Mouse (Mus musculus) spleen, adult 2 months (tissue): Measurements from ENCODE around the gene 1700088E04Rik. TPM values are rescaled to one million over a fixed set of nuclear protein-coding genes. Genes with fewer than 3 reads are reported as not detected.
A peak's percentile ranks its signal among the peaks of the same experiment; 100 is the strongest.

ENCODE experiments used
- DNase-seq, 2 experiments: peaks; one replicate each; pipeline versions ENCODE4 v3.0.0 to v3.0.0-alpha.2; 2012 to 2021; ENCODE audit warnings: low spot score in 2 of 2, low read depth in 1 of 2
- H3K27ac ChIP-seq: fragments of 200-500 bp; 2 replicates; pipeline ENCODE4 v1.5.1; 2012; ENCODE audit warnings: low read length, inconsistent platforms; ENCODE audit not compliant: insufficient read depth
- H3K27me3 ChIP-seq: fragments of 200-500 bp; 2 replicates; pipeline ENCODE4 v1.6.1; 2012; ENCODE audit warnings: mild to moderate bottlenecking, moderate library complexity, low read length, inconsistent platforms; ENCODE audit not compliant: control insufficient read depth, insufficient read depth
- H3K36me3 ChIP-seq: fragments of 200-500 bp; 2 replicates; pipeline ENCODE4 v1.6.1; 2012; ENCODE audit warnings: mild to moderate bottlenecking, low read length, inconsistent platforms; ENCODE audit not compliant: control insufficient read depth, insufficient read depth
- H3K4me1 ChIP-seq: fragments of 200-500 bp; 2 replicates; pipeline ENCODE4 v1.6.1; 2011; ENCODE audit warnings: inconsistent platforms; ENCODE audit not compliant: control insufficient read depth, insufficient read depth, insufficient read length
- H3K4me3 ChIP-seq: fragments of 200-500 bp; 2 replicates; pipeline ENCODE4 v1.5.1; 2011; ENCODE audit warnings: mild to moderate bottlenecking, inconsistent platforms; ENCODE audit not compliant: insufficient read depth, insufficient read length; ENCODE audit errors: extremely low read depth
- CTCF ChIP-seq: fragments of 200-500 bp; IDR thresholded peaks from 2 replicates; pipeline ENCODE4 v1.5.1; 2011; ENCODE audit warnings: mild to moderate bottlenecking, inconsistent platforms; ENCODE audit not compliant: insufficient read depth, insufficient read length, insufficient replicate concordance; ENCODE audit errors: extremely low read depth
- POLR2A ChIP-seq: fragments of 200-500 bp; IDR thresholded peaks from 2 replicates; pipeline ENCODE4 v1.6.1; 2011; ENCODE audit warnings: low read depth, low read length, inconsistent platforms
- WGBS: fragments of 180-500 bp; shearing (Covaris S2); methylation state at CpG from one replicate; pipeline ENCODE4 v1.1.7; 2018; 5-methylcytosine and 5-hydroxymethylcytosine counted together
- polyA plus RNA-seq: library from polyadenylated mRNA; depleted of rRNA; stranded (reverse); fragments of >200 nt; gene quantifications from 2 replicates; pipeline ENCODE4 v1.2.3, GENCODE M21; 2012

1700088E04Rik gene
- polyA plus RNA-seq, 1 experiment = 0.53 TPM

- Histone ChIP-seq H3K27me3 (peaks cover 14% of the 10 kb centered on the region), H3K27ac (no peak overlapping the region), H3K4me1 (no peaks in the 10 kb centered on the region), H3K4me3 (no peak overlapping the region), H3K36me3 (no peaks in the 10 kb centered on the region)
- DNase-seq = no peak
- TF ChIP-seq POLR2A = no peak
- TF ChIP-seq CTCF = no peak
- 49% methylated on average over 14 of the region's 14 CpGs for whole genome bisulfite sequencing
Observed at GRCm38 (mm10) chr15:79162822-79163221, 21.8 kb upstream of the 1700088E04Rik start.

DNA sequence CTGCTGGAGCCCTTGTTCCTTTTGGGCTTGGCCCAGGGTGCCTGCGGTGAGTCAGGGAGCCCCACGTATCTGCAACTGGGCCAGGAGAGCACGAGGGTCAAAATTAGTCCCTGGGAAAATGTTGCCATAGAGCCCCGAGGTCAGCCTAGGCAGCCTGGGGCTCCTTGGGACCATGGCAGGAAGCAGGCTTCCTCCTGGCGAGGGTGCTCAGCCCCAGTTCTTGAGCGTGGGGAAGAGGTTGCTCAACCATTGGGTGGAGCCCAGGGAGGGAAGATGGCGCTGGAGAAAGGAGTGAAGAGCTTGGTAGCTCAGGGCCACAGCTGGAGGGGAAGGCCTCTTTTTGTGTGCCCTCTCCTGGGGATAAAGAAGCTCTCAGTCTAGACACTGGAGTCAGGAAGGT lies 21.2 kb upstream of the 1700088E04Rik start:
- Histone ChIP-seq H3K27ac (no peak overlapping the region), H3K27me3 (peaks cover 14% of the 10 kb centered on the region), H3K4me1 (no peaks in the 10 kb centered on the region), H3K36me3 (no peaks in the 10 kb centered on the region), H3K4me3 (no peak overlapping the region)
- TF ChIP-seq CTCF (no peak), POLR2A (no peak)
- WGBS = 44% methylated on average over 7 of the region's 7 CpGs
- no peak for DNase-seq

- Histone ChIP-seq H3K36me3 (peaks cover 10% of the 10 kb centered on the region), H3K27me3 (no peaks in the 10 kb centered on the region), H3K27ac (no peak overlapping the region), H3K4me1 (no peaks in the 10 kb centered on the region), H3K4me3 (no peak overlapping the region)
- WGBS = 39% methylated on average over 3 of the region's 3 CpGs
- no peak for TF ChIP-seq POLR2A
- no peak for TF ChIP-seq CTCF
- DNase-seq = no peak
Observed at GRCm38 (mm10) chr15:79155572-79155971, 14.5 kb upstream of the 1700088E04Rik start.

DNA sequence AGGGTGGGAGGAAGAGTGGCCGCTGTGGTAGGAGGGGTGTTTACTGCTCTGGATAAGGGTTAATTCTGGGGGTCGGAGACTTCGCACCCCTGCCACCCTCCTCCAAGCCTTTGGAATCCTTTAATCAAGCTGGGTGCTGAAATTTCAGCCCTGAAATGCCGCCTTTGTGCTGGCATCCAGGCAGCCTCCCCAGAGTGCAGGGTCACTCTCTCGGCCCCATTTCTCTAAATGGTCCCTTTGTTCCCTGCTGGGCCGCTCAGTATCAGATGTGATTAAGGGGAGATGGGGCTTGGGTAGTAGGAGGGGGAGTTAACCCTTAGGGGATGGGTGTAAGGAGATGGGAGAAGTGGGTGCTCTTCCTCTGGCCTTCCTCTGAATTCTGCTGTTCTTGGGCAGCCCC lies 11.7 kb upstream of the 1700088E04Rik start:
- peaks cover 13% of the 10 kb centered on the region for H3K36me3 ChIP-seq
- no peak for DNase-seq
- WGBS = 91% methylated on average over 6 of the region's 6 CpGs
- no peak overlapping the region for H3K4me3 ChIP-seq
- TF ChIP-seq POLR2A (no peak), CTCF (no peak)
- no peaks in the 10 kb centered on the region for H3K4me1 ChIP-seq
- H3K27ac ChIP-seq = no peak overlapping the region
- no peaks in the 10 kb centered on the region for H3K27me3 ChIP-seq

DNA sequence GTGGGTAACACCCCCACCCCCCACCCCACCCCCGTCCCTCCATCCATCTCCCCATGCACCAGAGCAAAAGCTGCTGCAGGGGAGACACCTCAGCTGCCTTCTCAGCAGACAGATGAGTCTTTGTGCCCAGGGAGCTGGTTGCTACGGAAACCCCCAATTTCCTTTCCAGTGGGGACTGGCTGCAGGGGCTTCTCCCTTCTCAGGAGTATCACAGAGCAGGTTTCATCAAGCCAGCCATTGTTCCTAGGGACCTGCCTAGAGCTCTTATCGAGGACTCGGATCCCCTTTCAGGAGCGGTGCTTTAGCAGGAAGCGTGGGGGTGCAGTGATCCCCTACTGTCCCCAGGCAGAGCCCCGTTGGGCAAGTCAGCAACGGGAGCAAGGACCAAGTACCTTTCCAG lies 10.8 kb upstream of the 1700088E04Rik start:
- no peak for DNase-seq
- 95% methylated on average over 8 of the region's 8 CpGs for WGBS
- no peaks in the 10 kb centered on the region for H3K27me3 ChIP-seq
- no peaks in the 10 kb centered on the region for H3K4me1 ChIP-seq
- TF ChIP-seq POLR2A = no peak
- TF ChIP-seq CTCF = no peak
- no peak overlapping the region for H3K27ac ChIP-seq
- peaks cover 17% of the 10 kb centered on the region for H3K36me3 ChIP-seq
- no peak overlapping the region for H3K4me3 ChIP-seq

DNA sequence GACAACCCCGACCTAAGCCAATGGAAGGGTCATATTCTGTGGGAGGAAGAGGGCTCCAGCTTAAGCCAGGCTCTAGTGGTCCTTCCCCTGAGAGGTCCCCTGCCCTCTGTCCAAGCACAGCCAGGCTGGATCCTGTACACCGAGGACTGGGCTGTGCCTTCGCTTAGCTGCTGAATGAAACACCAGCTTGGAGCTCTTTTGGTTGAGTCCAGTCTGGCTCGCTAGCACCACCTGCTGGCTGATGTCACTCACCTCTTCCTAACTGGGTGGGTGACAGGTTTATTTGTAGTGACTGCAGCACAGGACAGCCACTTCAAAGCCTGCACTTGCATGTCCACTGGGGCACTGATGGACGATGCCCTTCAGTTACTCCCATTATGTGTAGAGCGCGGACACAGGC lies 7.5 kb upstream of the 1700088E04Rik start:
- TF ChIP-seq CTCF = peak; percentile 76; the same call in 1 of the 2 replicates
- TF ChIP-seq POLR2A = no peak
- H3K36me3 ChIP-seq = peaks cover 30% of the 10 kb centered on the region

GRCm38 (mm10) chr15:79145522-79145921 lies 4.5 kb upstream of the 1700088E04Rik start:
- WGBS = 89% methylated on average over 7 of the region's 7 CpGs
- TF ChIP-seq CTCF (no peak), POLR2A (no peak)
- no peak overlapping the region for H3K27ac ChIP-seq
- no peak for DNase-seq
- peaks cover 20% of the 10 kb centered on the region for H3K36me3 ChIP-seq
- no peaks in the 10 kb centered on the region for H3K4me1 ChIP-seq
- no peaks in the 10 kb centered on the region for H3K27me3 ChIP-seq
- no peak overlapping the region for H3K4me3 ChIP-seq

More for the DNA sequence above, 7.5 kb upstream of the 1700088E04Rik start:
- Histone ChIP-seq H3K4me1 (no peaks in the 10 kb centered on the region), H3K4me3 (no peak overlapping the region), H3K27me3 (no peaks in the 10 kb centered on the region), H3K27ac (no peak overlapping the region)
- peak; percentile 45 to 62 for DNase-seq
- WGBS = 68% methylated on average over 7 of the region's 7 CpGs

GRCm38 (mm10) chr15:79144021-79144420 lies 3.0 kb upstream of the 1700088E04Rik start:
- no peak overlapping the region for H3K4me3 ChIP-seq
- H3K36me3 ChIP-seq = peaks cover 18% of the 10 kb centered on the region
- no peak for DNase-seq
- H3K27ac ChIP-seq = no peak overlapping the region
- TF ChIP-seq CTCF (no peak), POLR2A (no peak)
- no peaks in the 10 kb centered on the region for H3K27me3 ChIP-seq
- no peaks in the 10 kb centered on the region for H3K4me1 ChIP-seq
- 44% methylated on average over 8 of the region's 8 CpGs for WGBS
